Mouse (Mus musculus) neural tube, embryonic 10.5 days (tissue): Measurements from ENCODE around the gene Egr2.

Source experiments
- DNase-seq: peaks from one replicate; pipeline ENCODE4 v3.0.0-alpha.2; 2017; ENCODE audit warnings: low spot score; ENCODE audit errors: extremely low spot score

Gene Egr2

DNA sequence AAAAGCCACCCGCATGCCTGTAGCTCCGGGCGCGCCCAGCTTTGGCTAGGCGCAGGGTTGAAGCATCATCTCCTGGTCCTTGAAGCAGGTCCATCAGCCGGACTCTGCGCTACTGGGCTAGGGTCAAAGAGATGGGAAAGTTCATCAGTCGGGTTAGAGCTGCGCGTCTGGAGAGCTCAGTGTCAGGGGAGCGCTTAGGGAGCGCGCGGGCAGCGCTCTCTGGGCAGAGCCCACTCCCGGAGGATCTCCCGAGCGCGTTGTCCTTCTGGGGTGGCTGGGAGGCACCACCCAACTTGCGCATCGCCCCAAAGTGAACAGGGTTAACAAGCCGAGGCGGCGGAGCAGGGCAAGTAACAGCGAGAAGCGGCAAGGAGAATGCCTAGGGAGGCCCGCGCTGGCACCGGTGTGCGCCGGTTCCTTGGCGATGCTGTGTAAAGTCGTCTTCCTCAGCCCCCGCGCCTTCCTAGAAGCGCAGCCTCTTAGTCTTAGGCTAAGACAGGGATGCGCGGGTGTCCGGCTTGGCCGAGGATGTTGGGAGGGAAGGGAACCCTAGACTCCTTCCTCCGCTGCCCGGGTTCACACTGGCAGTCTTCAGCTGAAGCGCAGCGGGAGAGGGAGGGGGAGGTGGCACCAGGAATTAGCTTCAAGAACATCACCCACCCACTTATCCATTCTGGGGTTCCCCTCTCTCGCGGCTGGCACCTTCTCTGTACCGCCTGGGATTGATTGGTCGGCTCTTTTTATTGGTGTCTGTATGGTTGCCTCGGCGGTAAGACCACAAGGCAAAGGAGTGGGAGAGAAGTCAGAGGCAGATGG lies 3.5 kb downstream of the Egr2 start:
- DNase-seq = peak; percentile 43

DNA sequence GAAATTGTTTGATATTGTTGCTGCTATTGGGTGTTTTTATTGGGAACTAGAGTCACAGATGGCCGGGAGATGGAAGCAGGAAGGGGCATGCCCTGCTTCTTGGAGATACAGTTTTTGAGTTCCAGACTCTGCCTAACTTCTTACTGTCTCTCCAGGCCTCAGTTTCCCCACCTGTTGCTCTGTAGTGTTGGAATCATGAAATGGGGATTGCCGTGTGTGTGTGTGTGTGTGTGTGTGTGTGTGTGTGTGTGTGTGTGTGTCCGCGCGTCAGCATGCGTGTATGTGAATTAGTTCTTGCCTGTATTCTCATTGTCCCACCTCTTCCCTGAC lies 4.1 kb downstream of the Egr2 start:
- DNase-seq = no peak

DNA sequence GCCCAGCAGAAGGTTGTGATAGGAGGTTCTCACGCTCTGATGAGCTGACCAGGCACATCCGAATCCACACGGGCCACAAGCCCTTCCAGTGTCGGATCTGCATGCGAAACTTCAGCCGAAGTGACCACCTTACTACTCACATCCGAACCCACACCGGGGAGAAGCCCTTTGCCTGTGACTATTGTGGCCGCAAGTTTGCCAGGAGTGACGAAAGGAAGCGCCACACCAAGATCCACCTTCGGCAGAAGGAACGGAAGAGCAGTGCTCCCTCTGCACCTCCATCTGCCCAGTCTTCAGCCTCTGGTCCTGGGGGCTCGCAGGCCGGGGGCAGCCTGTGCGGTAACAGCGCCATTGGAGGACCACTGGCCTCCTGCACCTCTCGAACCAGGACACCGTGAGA lies 5.3 kb downstream of the Egr2 start:
- peak; percentile 35 for DNase-seq

- DNase-seq = no peak
Measured at GRCm38 (mm10) chr10:67547850-67548260, 12.6 kb downstream of the Egr2 start.

GRCm38 (mm10) chr10:67548261-67548854 lies 13.1 kb downstream of the Egr2 start:
- peak; percentile 78 for DNase-seq

- peak; percentile 91 for DNase-seq
Measured at GRCm38 (mm10) chr10:67548877-67549731, 13.8 kb downstream of the Egr2 start, which contains the start of gene Ado. TSS of gene Ado (minus strand) at chr10:67548955.

- DNase-seq = no peak
Measured at GRCm38 (mm10) chr10:67558053-67558452, 22.8 kb downstream of the Egr2 start.

GRCm38 (mm10) chr10:67559765-67560394 lies 24.6 kb downstream of the Egr2 start:
- no peak for DNase-seq

DNA sequence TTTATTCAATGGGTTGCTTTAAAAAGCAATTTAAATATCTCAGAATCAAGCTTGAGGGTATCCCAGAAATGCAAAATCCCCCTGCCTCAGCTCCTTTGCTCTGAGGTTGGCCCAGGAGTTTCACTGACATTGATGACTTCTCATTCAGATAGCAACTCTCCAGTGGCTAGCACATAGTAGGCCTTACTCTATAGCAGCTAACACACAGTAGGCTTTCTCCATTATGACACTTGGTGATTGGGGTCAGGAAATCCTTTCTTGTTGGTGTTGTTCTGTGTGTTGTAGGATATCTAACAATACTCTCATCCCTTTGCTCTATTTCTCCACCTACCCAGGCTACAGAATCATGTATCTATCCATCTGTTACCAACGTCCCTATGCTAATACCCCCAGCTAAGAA lies 25.9 kb downstream of the Egr2 start:
- no peak for DNase-seq

DNA sequence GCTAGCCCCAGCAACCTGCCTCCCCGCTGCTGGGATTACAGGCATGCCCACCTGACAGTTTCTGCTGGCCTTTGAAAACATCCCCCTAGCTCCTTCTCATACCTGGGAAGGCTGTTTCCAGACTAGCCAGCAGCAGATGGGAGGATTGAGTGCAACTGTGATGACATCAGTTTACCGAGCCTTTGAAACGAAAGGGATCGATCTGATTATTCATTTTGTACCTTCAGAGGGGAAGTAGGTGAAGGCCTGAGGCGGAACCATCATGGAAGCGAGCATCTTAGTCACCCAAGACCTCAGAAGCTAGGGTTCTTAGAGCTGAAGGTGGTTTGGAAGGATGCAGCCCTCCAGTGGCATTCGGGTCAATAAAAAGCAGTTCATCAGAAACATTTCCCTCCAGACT lies 29.2 kb downstream of the Egr2 start:
- no peak for DNase-seq

DNA sequence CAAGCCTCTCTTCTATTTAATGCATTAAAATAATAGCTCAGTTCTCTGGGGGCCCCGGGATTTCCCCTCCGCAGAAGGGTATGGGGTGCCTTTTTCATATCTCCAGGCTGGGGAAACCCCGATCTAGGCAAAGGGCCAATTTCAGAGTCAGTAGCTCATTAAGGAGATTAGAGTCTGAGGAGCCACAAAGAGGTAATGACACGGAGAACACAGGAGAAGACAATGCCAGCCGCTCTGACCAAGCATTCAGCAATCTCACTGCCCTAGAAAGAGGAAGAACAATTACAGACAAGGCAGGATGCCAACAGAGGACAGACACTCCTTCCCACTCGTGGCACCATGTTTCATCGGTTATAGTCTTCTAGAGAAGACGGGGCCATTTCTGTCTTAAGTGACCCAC lies 30.8 kb downstream of the Egr2 start:
- DNase-seq = no peak

- DNase-seq = no peak
Measured at GRCm38 (mm10) chr10:67569539-67569938, 34.3 kb downstream of the Egr2 start.

DNA sequence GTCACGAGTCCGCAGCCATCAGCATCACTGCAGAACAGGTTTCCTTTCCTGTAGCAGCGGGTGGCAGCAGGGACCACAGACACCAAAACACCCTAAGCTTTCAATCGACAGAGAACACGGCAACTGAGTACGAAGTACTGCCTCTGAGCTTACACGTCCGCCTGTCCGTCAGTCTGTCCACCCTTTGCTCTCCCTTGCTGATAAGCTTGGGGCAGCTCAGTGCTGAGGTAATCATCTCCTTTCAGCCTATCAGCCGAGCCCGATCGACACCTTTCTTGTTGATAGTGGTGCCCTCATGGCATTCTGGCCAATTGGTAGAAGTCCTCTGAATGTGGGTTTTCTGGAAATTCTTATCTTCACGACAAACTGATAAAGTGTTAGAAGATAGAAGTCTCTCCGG lies 36.2 kb downstream of the Egr2 start:
- DNase-seq = no peak

GRCm38 (mm10) chr10:67573310-67573709 lies 38.0 kb downstream of the Egr2 start:
- DNase-seq = no peak

DNA sequence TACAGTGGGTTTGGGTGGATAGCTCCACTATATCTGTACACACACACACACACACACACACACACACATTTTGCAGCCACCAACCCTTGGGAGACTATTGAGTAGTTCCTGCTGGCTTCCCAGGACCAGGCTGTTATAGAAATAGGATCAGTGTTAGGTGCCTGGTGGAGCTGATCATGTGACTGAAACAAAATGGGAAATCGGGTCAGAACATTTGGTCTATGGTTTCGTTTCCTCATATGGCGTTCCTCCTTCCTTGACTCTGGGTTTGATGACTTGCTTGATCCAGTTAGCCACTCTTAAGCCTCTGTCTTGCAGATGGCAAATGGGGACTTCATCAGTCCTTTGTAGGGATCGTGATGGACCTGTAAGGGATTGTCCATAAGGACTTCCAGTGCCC lies 44.6 kb downstream of the Egr2 start:
- no peak for DNase-seq

DNA sequence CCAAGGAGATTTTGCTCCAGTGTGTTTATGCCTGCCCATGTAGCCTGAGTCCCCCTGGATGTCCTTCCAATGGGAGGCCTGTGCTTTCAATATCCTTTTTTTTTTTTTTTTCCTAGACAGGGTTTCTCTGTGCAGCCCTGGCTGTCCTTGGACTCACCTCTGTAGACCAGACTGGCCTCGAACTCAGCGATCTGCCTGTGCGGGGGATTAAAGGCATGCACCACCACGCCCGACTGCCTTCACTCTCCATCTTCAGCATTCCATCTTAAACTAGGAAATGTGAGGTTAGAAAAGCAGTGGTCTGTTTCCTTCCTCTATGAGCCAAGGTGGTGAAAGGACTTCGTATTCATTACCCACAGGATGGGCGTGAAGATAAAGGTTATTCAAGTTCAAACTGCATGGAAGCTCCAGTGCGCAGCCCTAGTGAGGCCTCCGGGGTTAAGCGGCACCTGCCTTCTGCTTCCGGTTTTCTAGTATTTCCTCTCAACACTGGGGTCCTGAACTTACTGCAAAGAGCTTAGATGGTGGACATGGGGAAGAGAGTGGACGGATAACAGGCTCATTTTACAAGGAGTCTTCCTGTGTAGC lies 46.5 kb downstream of the Egr2 start:
- no peak for DNase-seq

GRCm38 (mm10) chr10:67585873-67586610 lies 50.8 kb downstream of the Egr2 start:
- DNase-seq = no peak
